Mouse (Mus musculus) frontal cortex, adult (tissue): ENCODE data around the gene Sec61a2.

ENCODE experiments used
- ATAC-seq: cut with Nextera tagmentation; 2 replicates; pipeline ENCODE4 v1.9.2; 2017; ENCODE audit warnings: mild to moderate bottlenecking, moderate library complexity, mixed read lengths; ENCODE audit not compliant: low TSS enrichment

Gene Sec61a2

GRCm38 (mm10) chr2:5894843-5895570 is at the start of gene Sec61a2:
Sec61a2 (minus strand) TSS chr2:5895432.
- peak; percentile 94 for ATAC-seq

- ATAC-seq, result no peak
These were observed 47.8 kb upstream of the Sec61a2 start for GRCm38 (mm10) chr2:5943071-5943470.

- peak; percentile 93 for ATAC-seq
These were observed 47.3 kb upstream of the Sec61a2 start, which contains the start of gene Dhtkd1 for GRCm38 (mm10) chr2:5942416-5943032. Dhtkd1 (minus strand) TSS chr2:5942792.

GRCm38 (mm10) chr2:5941861-5942415 is 46.7 kb upstream of the Sec61a2 start:
- ATAC-seq, result peak; percentile 49; the same call in 1 of the 2 replicates

GRCm38 (mm10) chr2:5940936-5941335 is 45.7 kb upstream of the Sec61a2 start:
- ATAC-seq, result no peak

GRCm38 (mm10) chr2:5939911-5940310 is 44.7 kb upstream of the Sec61a2 start:
- ATAC-seq, result no peak

- ATAC-seq, result no peak
These were observed 44.1 kb upstream of the Sec61a2 start for GRCm38 (mm10) chr2:5939319-5939718.

- no peak for ATAC-seq
These were observed 41.3 kb upstream of the Sec61a2 start for GRCm38 (mm10) chr2:5936550-5936949.

GRCm38 (mm10) chr2:5936068-5936467 is 40.8 kb upstream of the Sec61a2 start:
- ATAC-seq, result no peak

- ATAC-seq, result no peak
These were observed 39.7 kb upstream of the Sec61a2 start for GRCm38 (mm10) chr2:5934936-5935335.

GRCm38 (mm10) chr2:5931938-5932337 is 36.7 kb upstream of the Sec61a2 start:
- no peak for ATAC-seq

GRCm38 (mm10) chr2:5930291-5931054 is 35.2 kb upstream of the Sec61a2 start:
- no peak for ATAC-seq

GRCm38 (mm10) chr2:5929793-5930192 is 34.6 kb upstream of the Sec61a2 start:
- no peak for ATAC-seq

- ATAC-seq, result no peak
These were observed 32.2 kb upstream of the Sec61a2 start for GRCm38 (mm10) chr2:5927481-5927880.

- ATAC-seq, result no peak
These were observed 28.6 kb upstream of the Sec61a2 start for GRCm38 (mm10) chr2:5923786-5924185.

- ATAC-seq, result no peak
These were observed 27.6 kb upstream of the Sec61a2 start for GRCm38 (mm10) chr2:5922823-5923222.

GRCm38 (mm10) chr2:5911282-5911965 is 16.2 kb upstream of the Sec61a2 start:
- no peak for ATAC-seq

- no peak for ATAC-seq
These were observed 11.4 kb upstream of the Sec61a2 start for GRCm38 (mm10) chr2:5906625-5907024.

- ATAC-seq, result no peak
These were observed 10.9 kb upstream of the Sec61a2 start for GRCm38 (mm10) chr2:5906092-5906491.

- ATAC-seq, result no peak; the same call in 1 of the 2 replicates
These were observed 4.9 kb upstream of the Sec61a2 start for GRCm38 (mm10) chr2:5900145-5900544.

- ATAC-seq, result no peak
These were observed 936 bp downstream of the Sec61a2 start for GRCm38 (mm10) chr2:5894296-5894695.

GRCm38 (mm10) chr2:5889412-5889811 is 5.8 kb downstream of the Sec61a2 start:
- ATAC-seq, result peak; percentile 93
